Mouse (Mus musculus) lung, embryonic 14.5 days (tissue): ENCODE data around the gene Cmklr1. TPM values are rescaled to one million over a fixed set of nuclear protein-coding genes. Genes with fewer than 3 reads are reported as not detected.
A peak's percentile ranks its signal among the peaks of the same experiment; 100 is the strongest.

Source experiments
- ATAC-seq: fragments of 200-750 bp; cut with Nextera tagmentation; 2 replicates; pipeline ENCODE4 v1.8.0; 2017; ENCODE audit warnings: mild to moderate bottlenecking, moderate TSS enrichment, moderate library complexity; ENCODE audit not compliant: insufficient read depth
- DNase-seq: peaks from one replicate; pipeline ENCODE4 v3.0.0-alpha.2; 2015
- H3K27ac ChIP-seq: fragments of 300-500 bp; sonication (generic); 2 replicates; pipeline ENCODE4 v1.5.1; 2014; ENCODE audit warnings: low read depth, mild to moderate bottlenecking, moderate library complexity
- H3K27me3 ChIP-seq: fragments of 300-500 bp; sonication (generic); 2 replicates; pipeline ENCODE4 v1.6.1; 2014; ENCODE audit warnings: low read length, control low read depth; ENCODE audit not compliant: insufficient read depth
- H3K36me3 ChIP-seq: fragments of 300-500 bp; sonication (generic); 2 replicates; pipeline ENCODE4 v1.6.1; 2014; ENCODE audit warnings: control low read depth; ENCODE audit not compliant: insufficient read depth
- H3K4me1 ChIP-seq: fragments of 300-500 bp; sonication (generic); 2 replicates; pipeline ENCODE4 v1.6.1; 2014; ENCODE audit warnings: antibody characterized with exemption, control low read depth; ENCODE audit not compliant: insufficient read depth
- H3K4me2 ChIP-seq: fragments of 300-500 bp; sonication (generic); 2 replicates; pipeline ENCODE4 v1.6.1; 2014; ENCODE audit warnings: mild to moderate bottlenecking
- H3K4me3 ChIP-seq: fragments of 300-500 bp; sonication (generic); 2 replicates; pipeline ENCODE4 v1.5.1; 2014; ENCODE audit warnings: low read depth, low read length
- H3K9ac ChIP-seq: fragments of 300-500 bp; sonication (generic); 2 replicates; pipeline ENCODE4 v1.6.1; 2014
- H3K9me3 ChIP-seq: fragments of 300-500 bp; sonication (generic); 2 replicates; pipeline ENCODE4 v1.6.1; 2016; ENCODE audit warnings: low read depth, low read length, control low read depth
- CTCF ChIP-seq: IDR thresholded peaks from 2 replicates; pipeline ENCODE4 v1.5.1; 2016; ENCODE audit warnings: antibody characterized with exemption, low read depth
- WGBS: fragments of 180-500 bp; shearing (Covaris S2); extraction: QIAGEN DNeasy Blood & Tissue Kit; methylation state at CpG from one replicate; pipeline ENCODE4 v1.1.7; 2014; 5-methylcytosine and 5-hydroxymethylcytosine counted together
- polyA plus RNA-seq: library from polyadenylated mRNA; unstranded; fragments of >200 nt; fragmentation: Nextera tagmentation; extraction: Ambion mirVana; gene quantifications from 2 replicates; pipeline ENCODE4 v1.2.1, GENCODE M21; 2014

The Cmklr1 gene
- polyA plus RNA-seq, 1 experiment from 2014 or later: 8.3 TPM

- Histone ChIP-seq H3K27me3 (no peaks in the 10 kb centered on the region), H3K36me3 (no peaks in the 10 kb centered on the region), H3K27ac (no peak overlapping the region), H3K4me1 (no peaks in the 10 kb centered on the region), H3K9ac (no peak overlapping the region), H3K9me3 (0 out of 2 replicates have a peak, but pooled peaks cover 2% of the 10 kb centered on the region), H3K4me3 (no peak overlapping the region), H3K4me2 (no peak overlapping the region)
- WGBS: 49% methylated on average over 5 of the region's 5 CpGs
- no peak for ATAC-seq
- no peak for DNase-seq
- TF ChIP-seq CTCF: no peak
Measured at GRCm38 (mm10) chr5:113685471-113685870, 35.2 kb upstream of the Cmklr1 start.

- WGBS: 79% methylated on average over 5 of the region's 5 CpGs
- Histone ChIP-seq H3K9ac (no peak overlapping the region), H3K4me2 (no peak overlapping the region), H3K9me3 (0 out of 2 replicates have a peak, but pooled peaks cover 2% of the 10 kb centered on the region), H3K4me3 (no peak overlapping the region), H3K4me1 (no peaks in the 10 kb centered on the region), H3K27me3 (no peaks in the 10 kb centered on the region), H3K27ac (no peak overlapping the region), H3K36me3 (no peaks in the 10 kb centered on the region)
- TF ChIP-seq CTCF: no peak
- DNase-seq: no peak
- ATAC-seq: no peak
Measured at GRCm38 (mm10) chr5:113683246-113683645, 33.0 kb upstream of the Cmklr1 start.

- H3K9ac ChIP-seq: no peak overlapping the region
- 78% methylated on average over 3 of the region's 3 CpGs for WGBS
Measured at GRCm38 (mm10) chr5:113682472-113682871, 32.2 kb upstream of the Cmklr1 start.

GRCm38 (mm10) chr5:113681219-113681618 is 31.0 kb upstream of the Cmklr1 start:
- WGBS: 63% methylated on average over 14 of the region's 14 CpGs
- H3K27me3 ChIP-seq: no peaks in the 10 kb centered on the region

More at GRCm38 (mm10) chr5:113682472-113682871, 32.2 kb upstream of the Cmklr1 start:
- no peak for TF ChIP-seq CTCF
- DNase-seq (no peak), ATAC-seq (no peak)
- no peaks in the 10 kb centered on the region for H3K4me1 ChIP-seq
- no peak overlapping the region for H3K4me3 ChIP-seq
- no peak overlapping the region for H3K27ac ChIP-seq
- H3K4me2 ChIP-seq: no peak overlapping the region
- 0 out of 2 replicates have a peak, but pooled peaks cover 2% of the 10 kb centered on the region for H3K9me3 ChIP-seq
- no peaks in the 10 kb centered on the region for H3K27me3 ChIP-seq
- H3K36me3 ChIP-seq: no peaks in the 10 kb centered on the region

GRCm38 (mm10) chr5:113679509-113679908 is 29.3 kb upstream of the Cmklr1 start:
- no peaks in the 10 kb centered on the region for H3K4me1 ChIP-seq
- 84% methylated on average over 4 of the region's 4 CpGs for WGBS
- ATAC-seq (no peak), DNase-seq (no peak)
- no peaks in the 10 kb centered on the region for H3K27me3 ChIP-seq
- TF ChIP-seq CTCF: no peak
- no peak overlapping the region for H3K4me2 ChIP-seq
- H3K9ac ChIP-seq: no peak overlapping the region
- no peaks in the 10 kb centered on the region for H3K36me3 ChIP-seq
- no peak overlapping the region for H3K4me3 ChIP-seq
- H3K27ac ChIP-seq: no peak overlapping the region
- H3K9me3 ChIP-seq: 0 out of 2 replicates have a peak, but pooled peaks cover 2% of the 10 kb centered on the region

More at GRCm38 (mm10) chr5:113681219-113681618, 31.0 kb upstream of the Cmklr1 start:
- DNase-seq: no peak
- no peak for ATAC-seq
- Histone ChIP-seq H3K9ac (no peak overlapping the region), H3K27ac (no peak overlapping the region), H3K9me3 (0 out of 2 replicates have a peak, but pooled peaks cover 2% of the 10 kb centered on the region), H3K4me1 (no peaks in the 10 kb centered on the region), H3K4me2 (no peak overlapping the region), H3K36me3 (no peaks in the 10 kb centered on the region), H3K4me3 (no peak overlapping the region)
- no peak for TF ChIP-seq CTCF

- WGBS: 81% methylated on average over 10 of the region's 10 CpGs
- Histone ChIP-seq H3K4me3 (no peak overlapping the region), H3K4me2 (no peak overlapping the region), H3K27ac (no peak overlapping the region), H3K4me1 (no peaks in the 10 kb centered on the region), H3K9ac (no peak overlapping the region), H3K27me3 (no peaks in the 10 kb centered on the region), H3K9me3 (0 out of 2 replicates have a peak, but pooled peaks cover 2% of the 10 kb centered on the region), H3K36me3 (no peaks in the 10 kb centered on the region)
- peak; percentile 8 for DNase-seq
- ATAC-seq: no peak
- TF ChIP-seq CTCF: no peak
Measured at GRCm38 (mm10) chr5:113678743-113679452, 28.7 kb upstream of the Cmklr1 start.

- 76% methylated on average over 6 of the region's 7 CpGs for WGBS
- Histone ChIP-seq H3K9ac (no peak overlapping the region), H3K36me3 (no peaks in the 10 kb centered on the region), H3K9me3 (0 out of 2 replicates have a peak, but pooled peaks cover 2% of the 10 kb centered on the region), H3K4me1 (no peaks in the 10 kb centered on the region), H3K27me3 (no peaks in the 10 kb centered on the region), H3K4me2 (no peak overlapping the region), H3K4me3 (no peak overlapping the region), H3K27ac (no peak overlapping the region)
- DNase-seq: no peak
- no peak for ATAC-seq
- TF ChIP-seq CTCF: no peak
Measured at GRCm38 (mm10) chr5:113677541-113677940, 27.3 kb upstream of the Cmklr1 start.
